Mouse (Mus musculus) hindbrain, embryonic 12.5 days (tissue): ENCODE results near the gene Wipi2. TPM values are rescaled to one million over a fixed set of nuclear protein-coding genes. Genes with fewer than 3 reads are reported as not detected.

Experiments used
- ATAC-seq: fragments of 200-750 bp; cut with Nextera tagmentation; 2 replicates; pipeline ENCODE4 v1.8.0; 2017; ENCODE audit warnings: moderate TSS enrichment; ENCODE audit not compliant: low FRiP score
- H3K27ac ChIP-seq: fragments of 300-500 bp; sonication (generic); 2 replicates; pipeline ENCODE4 v1.5.1; 2016; ENCODE audit warnings: mild to moderate bottlenecking
- H3K27me3 ChIP-seq: fragments of 300-500 bp; sonication (generic); 2 replicates; pipeline ENCODE4 v1.6.1; 2016; ENCODE audit warnings: mild to moderate bottlenecking
- H3K36me3 ChIP-seq: fragments of 300-500 bp; sonication (generic); 2 replicates; pipeline ENCODE4 v1.6.1; 2016; ENCODE audit warnings: mild to moderate bottlenecking
- H3K4me1 ChIP-seq: fragments of 300-500 bp; sonication (generic); 2 replicates; pipeline ENCODE4 v1.6.1; 2016
- H3K4me2 ChIP-seq: fragments of 300-500 bp; sonication (generic); replicated peaks from 2 replicates; pipeline ENCODE4 v1.6.1; 2016; ENCODE audit warnings: mild to moderate bottlenecking
- H3K4me3 ChIP-seq: fragments of 300-500 bp; sonication (generic); 2 replicates; pipeline ENCODE4 v1.5.1; 2016; ENCODE audit warnings: mild to moderate bottlenecking
- H3K9ac ChIP-seq: fragments of 300-500 bp; sonication (generic); 2 replicates; pipeline ENCODE4 v1.6.1; 2016; ENCODE audit warnings: mild to moderate bottlenecking, moderate library complexity
- H3K9me3 ChIP-seq: fragments of 300-500 bp; sonication (generic); replicated peaks from 2 replicates; pipeline ENCODE4 v1.6.1; 2016; ENCODE audit warnings: mild to moderate bottlenecking
- WGBS: fragments of 180-500 bp; shearing (Covaris S2); methylation state at CpG from one replicate; pipeline ENCODE4 v1.1.7; 2016; 5-methylcytosine and 5-hydroxymethylcytosine counted together
- polyA plus RNA-seq: library from polyadenylated mRNA; unstranded; fragments of >200 nt; fragmentation: Nextera tagmentation; extraction: Ambion mirVana; gene quantifications from 2 replicates; pipeline ENCODE4 v1.2.1, GENCODE M21; 2016

The Wipi2 gene
- polyA plus RNA-seq, 1 experiment from 2014 or later, result 63.8 TPM

GRCm38 (mm10) chr5:142640088-142640487 is 12.6 kb downstream of the Wipi2 start:
- no peak overlapping the region for H3K27ac ChIP-seq
- H3K4me2 ChIP-seq, result no peak overlapping the region
- no peaks in the 10 kb centered on the region for H3K9me3 ChIP-seq
- no peaks in the 10 kb centered on the region for H3K27me3 ChIP-seq
- 79% methylated on average over 5 of the region's 5 CpGs for WGBS
- ATAC-seq, result no peak
- peaks cover 54% of the 10 kb centered on the region for H3K36me3 ChIP-seq
- H3K4me1 ChIP-seq, result no peaks in the 10 kb centered on the region
- H3K9ac ChIP-seq, result no peak overlapping the region
- H3K4me3 ChIP-seq, result no peak overlapping the region

GRCm38 (mm10) chr5:142641331-142642051 is 14.0 kb downstream of the Wipi2 start:
- Histone ChIP-seq H3K9ac (no peak overlapping the region), H3K27me3 (no peaks in the 10 kb centered on the region), H3K27ac (no peak overlapping the region), H3K4me3 (no peak overlapping the region), H3K4me1 (no peaks in the 10 kb centered on the region), H3K4me2 (no peak overlapping the region), H3K36me3 (peaks cover 52% of the 10 kb centered on the region), H3K9me3 (no peaks in the 10 kb centered on the region)
- 92% methylated on average over 6 of the region's 6 CpGs for WGBS
- no peak for ATAC-seq

GRCm38 (mm10) chr5:142648162-142648561 is 20.7 kb downstream of the Wipi2 start:
- Histone ChIP-seq H3K4me3 (no peak overlapping the region), H3K27me3 (no peaks in the 10 kb centered on the region), H3K4me1 (peaks cover 17% of the 10 kb centered on the region), H3K9ac (no peak overlapping the region), H3K36me3 (peaks cover 14% of the 10 kb centered on the region), H3K27ac (no peak overlapping the region), H3K9me3 (no peaks in the 10 kb centered on the region), H3K4me2 (no peak overlapping the region)
- ATAC-seq, result no peak
- 85% methylated on average over 7 of the region's 7 CpGs for WGBS

GRCm38 (mm10) chr5:142649460-142650050 is 22.1 kb downstream of the Wipi2 start:
- Histone ChIP-seq H3K4me2 (no peak overlapping the region), H3K36me3 (peaks cover 13% of the 10 kb centered on the region), H3K4me1 (peaks cover 17% of the 10 kb centered on the region), H3K27me3 (no peaks in the 10 kb centered on the region), H3K9ac (0 out of 2 replicates have a peak overlapping the region, but pooled peaks have one; percentile 19), H3K9me3 (no peaks in the 10 kb centered on the region), H3K27ac (peak overlapping the region; percentile 52; the same call in 1 of the 2 replicates), H3K4me3 (no peak overlapping the region)
- 92% methylated on average over 4 of the region's 4 CpGs for WGBS
- ATAC-seq, result no peak

- Histone ChIP-seq H3K27me3 (no peaks in the 10 kb centered on the region), H3K9me3 (no peaks in the 10 kb centered on the region), H3K9ac (0 out of 2 replicates have a peak overlapping the region, but pooled peaks have one; percentile 19), H3K4me1 (peaks cover 17% of the 10 kb centered on the region), H3K36me3 (peaks cover 11% of the 10 kb centered on the region; the same call in 1 of the 2 replicates), H3K4me3 (no peak overlapping the region), H3K4me2 (no peak overlapping the region), H3K27ac (peak overlapping the region; percentile 52; the same call in 1 of the 2 replicates)
- no peak for ATAC-seq
- 54% methylated on average over 3 of the region's 3 CpGs for WGBS
Observed at GRCm38 (mm10) chr5:142650390-142650789, 22.9 kb downstream of the Wipi2 start.

GRCm38 (mm10) chr5:142650794-142651497 is 23.4 kb downstream of the Wipi2 start:
- Histone ChIP-seq H3K4me3 (no peak overlapping the region), H3K27me3 (no peaks in the 10 kb centered on the region), H3K9me3 (no peaks in the 10 kb centered on the region), H3K27ac (peak overlapping the region; percentile 52; the same call in 1 of the 2 replicates), H3K36me3 (peaks cover 15% of the 10 kb centered on the region), H3K9ac (no peak overlapping the region), H3K4me1 (peaks cover 17% of the 10 kb centered on the region), H3K4me2 (no peak overlapping the region)
- WGBS, result 77% methylated on average over 6 of the region's 6 CpGs
- ATAC-seq, result no peak; the same call in 1 of the 2 replicates

- H3K9ac ChIP-seq, result no peak overlapping the region
- no peaks in the 10 kb centered on the region for H3K27me3 ChIP-seq
- no peaks in the 10 kb centered on the region for H3K9me3 ChIP-seq
- H3K36me3 ChIP-seq, result peaks cover 22% of the 10 kb centered on the region
- 72% methylated on average over 4 of the region's 4 CpGs for WGBS
- ATAC-seq, result no peak
- no peak overlapping the region for H3K4me3 ChIP-seq
- no peak overlapping the region for H3K27ac ChIP-seq
- H3K4me1 ChIP-seq, result peaks cover 17% of the 10 kb centered on the region
- no peak overlapping the region for H3K4me2 ChIP-seq
Observed at GRCm38 (mm10) chr5:142652266-142652665, 24.8 kb downstream of the Wipi2 start.

- Histone ChIP-seq H3K4me1 (no peaks in the 10 kb centered on the region), H3K27ac (no peak overlapping the region), H3K36me3 (peaks cover 98% of the 10 kb centered on the region), H3K9me3 (no peaks in the 10 kb centered on the region), H3K4me2 (no peak overlapping the region), H3K9ac (no peak overlapping the region), H3K27me3 (no peaks in the 10 kb centered on the region), H3K4me3 (no peak overlapping the region)
- ATAC-seq, result no peak
- WGBS, result 83% methylated on average over 7 of the region's 7 CpGs
Observed at GRCm38 (mm10) chr5:142660656-142661434, 33.3 kb downstream of the Wipi2 start.

GRCm38 (mm10) chr5:142667921-142668320 is 40.4 kb downstream of the Wipi2 start:
- ATAC-seq, result no peak
- peaks cover under 1% of the 10 kb centered on the region; the same call in 1 of the 2 replicates for H3K4me1 ChIP-seq
- no peaks in the 10 kb centered on the region for H3K9me3 ChIP-seq
- H3K27ac ChIP-seq, result no peak overlapping the region
- no peak overlapping the region for H3K4me3 ChIP-seq
- peaks cover 72% of the 10 kb centered on the region for H3K36me3 ChIP-seq
- 30% methylated on average over 3 of the region's 3 CpGs for WGBS
- H3K4me2 ChIP-seq, result no peak overlapping the region
- H3K9ac ChIP-seq, result no peak overlapping the region
- H3K27me3 ChIP-seq, result no peaks in the 10 kb centered on the region

GRCm38 (mm10) chr5:142668556-142669263 is 41.2 kb downstream of the Wipi2 start:
- H3K4me2 ChIP-seq, result no peak overlapping the region
- peaks cover 4% of the 10 kb centered on the region; the same call in 1 of the 2 replicates for H3K4me1 ChIP-seq
- H3K27me3 ChIP-seq, result no peaks in the 10 kb centered on the region
- H3K9me3 ChIP-seq, result no peaks in the 10 kb centered on the region
- no peak overlapping the region for H3K4me3 ChIP-seq
- no peak overlapping the region for H3K9ac ChIP-seq
- peaks cover 64% of the 10 kb centered on the region for H3K36me3 ChIP-seq
- H3K27ac ChIP-seq, result no peak overlapping the region
- ATAC-seq, result no peak
- WGBS, result 87% methylated on average over 11 of the region's 11 CpGs

- H3K27ac ChIP-seq, result no peak overlapping the region
- no peak overlapping the region for H3K9ac ChIP-seq
- H3K4me2 ChIP-seq, result no peak overlapping the region
- peaks cover 4% of the 10 kb centered on the region; the same call in 1 of the 2 replicates for H3K4me1 ChIP-seq
- no peaks in the 10 kb centered on the region for H3K27me3 ChIP-seq
- no peak for ATAC-seq
- no peaks in the 10 kb centered on the region for H3K9me3 ChIP-seq
- H3K4me3 ChIP-seq, result no peak overlapping the region
- WGBS, result 84% methylated on average over 7 of the region's 7 CpGs
- H3K36me3 ChIP-seq, result peaks cover 54% of the 10 kb centered on the region
Observed at GRCm38 (mm10) chr5:142669726-142670125, 42.2 kb downstream of the Wipi2 start.
